Mouse (Mus musculus): ENCODE data around the gene Nans. TPM values are rescaled to one million over a fixed set of nuclear protein-coding genes. Genes with fewer than 3 reads are reported as not detected.

Gene Nans
- polyA plus RNA-seq, 1 experiment, result 103 TPM

- no peaks in the 10 kb centered on the region for H3K27me3 ChIP-seq (ENCODE audit: control insufficient read depth, insufficient read depth, low read length, poor library complexity, severe bottlenecking)
- H3K9ac ChIP-seq (ENCODE audit: low read depth, poor library complexity, severe bottlenecking), result no peak overlapping the region
- no peak overlapping the region for H3K27ac ChIP-seq (ENCODE audit: insufficient read depth, low read length)
- TF ChIP-seq CTCF (IDR thresholded peaks at IDR 0.05; ENCODE audit: low read depth, low read length) (peak; percentile 59), POLR2A (IDR thresholded peaks at IDR 0.05; ENCODE audit: insufficient read depth, low read length) (no peak), EP300 (IDR thresholded peaks at IDR 0.05; ENCODE audit: insufficient read depth, low read depth, low read length) (no peak)
- no peak overlapping the region for H3K4me3 ChIP-seq (ENCODE audit: low read depth, low read length)
- H3K9me3 ChIP-seq (replicated peaks; ENCODE audit: control insufficient read depth, insufficient read depth, low read length, poor library complexity, severe bottlenecking), result no peaks in the 10 kb centered on the region
- H3K36me3 ChIP-seq (ENCODE audit: control insufficient read depth, insufficient read depth, low read length, poor library complexity, severe bottlenecking), result peaks cover 91% of the 10 kb centered on the region
- peaks cover under 1% of the 10 kb centered on the region for H3K4me1 ChIP-seq (ENCODE audit: control insufficient read depth, insufficient read depth, low read length)
Measured at GRCm38 (mm10) chr4:46463130-46463830, 25.8 kb upstream of the Nans start.

- Histone ChIP-seq H3K36me3 (ENCODE audit: control insufficient read depth, insufficient read depth, low read length, poor library complexity, severe bottlenecking) (peaks cover 97% of the 10 kb centered on the region), H3K27me3 (ENCODE audit: control insufficient read depth, insufficient read depth, low read length, poor library complexity, severe bottlenecking) (no peaks in the 10 kb centered on the region), H3K9me3 (replicated peaks; ENCODE audit: control insufficient read depth, insufficient read depth, low read length, poor library complexity, severe bottlenecking) (no peaks in the 10 kb centered on the region), H3K4me1 (ENCODE audit: control insufficient read depth, insufficient read depth, low read length) (no peaks in the 10 kb centered on the region), H3K9ac (ENCODE audit: low read depth, poor library complexity, severe bottlenecking) (no peak overlapping the region), H3K4me3 (ENCODE audit: low read depth, low read length) (no peak overlapping the region), H3K27ac (ENCODE audit: insufficient read depth, low read length) (no peak overlapping the region)
- TF ChIP-seq POLR2A (IDR thresholded peaks at IDR 0.05; ENCODE audit: insufficient read depth, low read length) (no peak), CTCF (IDR thresholded peaks at IDR 0.05; ENCODE audit: low read depth, low read length) (no peak), EP300 (IDR thresholded peaks at IDR 0.05; ENCODE audit: insufficient read depth, low read depth, low read length) (no peak)
Measured at GRCm38 (mm10) chr4:46465740-46466139, 23.3 kb upstream of the Nans start.

GRCm38 (mm10) chr4:46475101-46475500 lies 13.9 kb upstream of the Nans start:
- no peaks in the 10 kb centered on the region for H3K9me3 ChIP-seq (replicated peaks; ENCODE audit: control insufficient read depth, insufficient read depth, low read length, poor library complexity, severe bottlenecking)
- H3K4me3 ChIP-seq (ENCODE audit: low read depth, low read length), result no peak overlapping the region
- H3K4me1 ChIP-seq (ENCODE audit: control insufficient read depth, insufficient read depth, low read length), result peaks cover 5% of the 10 kb centered on the region
- H3K27ac ChIP-seq (ENCODE audit: insufficient read depth, low read length), result peak overlapping the region; percentile 35
- H3K9ac ChIP-seq (ENCODE audit: low read depth, poor library complexity, severe bottlenecking), result no peak overlapping the region
- TF ChIP-seq CTCF (IDR thresholded peaks at IDR 0.05; ENCODE audit: low read depth, low read length) (no peak), POLR2A (IDR thresholded peaks at IDR 0.05; ENCODE audit: insufficient read depth, low read length) (no peak), EP300 (IDR thresholded peaks at IDR 0.05; ENCODE audit: insufficient read depth, low read depth, low read length) (no peak)
- H3K27me3 ChIP-seq (ENCODE audit: control insufficient read depth, insufficient read depth, low read length, poor library complexity, severe bottlenecking), result no peaks in the 10 kb centered on the region
- H3K36me3 ChIP-seq (ENCODE audit: control insufficient read depth, insufficient read depth, low read length, poor library complexity, severe bottlenecking), result peaks cover 41% of the 10 kb centered on the region

DNA sequence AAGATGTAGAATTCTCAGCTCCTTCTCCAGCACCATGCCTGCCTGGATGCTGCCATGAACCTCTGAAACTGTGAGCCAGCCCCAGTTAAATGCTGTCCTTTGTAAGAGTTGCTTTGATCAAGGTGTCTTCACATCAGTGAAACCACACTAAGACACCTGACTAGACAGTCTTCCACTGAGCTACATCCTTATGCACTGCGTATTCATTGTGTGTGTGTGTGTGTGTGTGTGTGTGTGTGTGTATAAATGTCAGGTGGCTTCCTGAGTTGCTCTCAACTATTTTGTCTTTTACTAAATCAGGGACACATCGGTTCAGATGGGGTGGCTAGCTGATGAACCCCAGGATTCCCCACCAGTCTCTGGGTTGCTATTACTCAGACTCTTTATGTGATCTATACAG lies 10.0 kb upstream of the Nans start:
- peaks cover 6% of the 10 kb centered on the region for H3K36me3 ChIP-seq (ENCODE audit: control insufficient read depth, insufficient read depth, low read length, poor library complexity, severe bottlenecking)

DNA sequence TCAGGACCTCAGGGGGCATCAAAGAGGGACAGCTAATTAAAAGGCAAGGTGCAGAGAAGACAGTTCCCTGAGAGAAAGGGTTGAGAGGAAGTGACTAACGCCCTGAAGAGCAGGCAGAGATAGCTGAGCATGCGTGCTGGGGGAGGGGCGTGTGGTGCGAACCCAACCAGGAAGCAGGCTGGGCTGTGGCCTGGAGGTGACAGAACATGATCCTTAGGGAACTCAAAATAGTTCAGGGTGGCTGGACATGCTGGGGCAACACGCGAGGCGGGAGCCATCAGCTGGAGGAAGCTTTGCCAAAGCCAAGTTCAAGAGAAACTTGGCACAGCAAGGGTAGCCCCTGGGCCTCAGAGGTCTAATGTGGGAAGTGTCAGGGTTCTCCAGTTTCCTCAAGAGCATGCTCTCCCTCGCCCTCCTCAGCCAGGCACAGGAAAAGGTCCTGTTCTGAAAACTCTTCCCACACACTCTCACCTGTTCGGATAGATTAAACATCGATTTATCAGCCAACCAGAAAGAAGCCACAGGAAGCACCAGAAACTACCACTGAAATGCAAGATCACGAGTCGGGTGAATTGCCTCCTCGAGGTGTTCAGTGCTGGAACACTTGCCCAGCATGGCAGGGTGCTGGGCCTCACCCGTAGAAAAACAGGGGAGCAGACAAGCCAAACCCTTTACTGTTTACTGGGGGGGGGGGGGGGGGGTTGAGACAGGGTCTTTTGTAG lies 3.2 kb upstream of the Nans start:
- TF ChIP-seq EP300 (IDR thresholded peaks at IDR 0.05; ENCODE audit: insufficient read depth, low read depth, low read length) (peak; percentile 42; the same call in 1 of the 2 replicates), POLR2A (IDR thresholded peaks at IDR 0.05; ENCODE audit: insufficient read depth, low read length) (no peak)

More for the DNA sequence above, 10.0 kb upstream of the Nans start:
- H3K4me1 ChIP-seq (ENCODE audit: control insufficient read depth, insufficient read depth, low read length), result peaks cover 5% of the 10 kb centered on the region
- no peaks in the 10 kb centered on the region for H3K27me3 ChIP-seq (ENCODE audit: control insufficient read depth, insufficient read depth, low read length, poor library complexity, severe bottlenecking)
- no peaks in the 10 kb centered on the region for H3K9me3 ChIP-seq (replicated peaks; ENCODE audit: control insufficient read depth, insufficient read depth, low read length, poor library complexity, severe bottlenecking)
- TF ChIP-seq POLR2A (IDR thresholded peaks at IDR 0.05; ENCODE audit: insufficient read depth, low read length) (no peak), CTCF (IDR thresholded peaks at IDR 0.05; ENCODE audit: low read depth, low read length) (no peak), EP300 (IDR thresholded peaks at IDR 0.05; ENCODE audit: insufficient read depth, low read depth, low read length) (no peak)
- H3K4me3 ChIP-seq (ENCODE audit: low read depth, low read length), result no peak overlapping the region
- H3K9ac ChIP-seq (ENCODE audit: low read depth, poor library complexity, severe bottlenecking), result no peak overlapping the region
- no peak overlapping the region for H3K27ac ChIP-seq (ENCODE audit: insufficient read depth, low read length)

GRCm38 (mm10) chr4:46487348-46487747 lies 1.7 kb upstream of the Nans start:
- Histone ChIP-seq H3K36me3 (ENCODE audit: control insufficient read depth, insufficient read depth, low read length, poor library complexity, severe bottlenecking) (no peaks in the 10 kb centered on the region), H3K9me3 (replicated peaks; ENCODE audit: control insufficient read depth, insufficient read depth, low read length, poor library complexity, severe bottlenecking) (no peaks in the 10 kb centered on the region), H3K27me3 (ENCODE audit: control insufficient read depth, insufficient read depth, low read length, poor library complexity, severe bottlenecking) (no peaks in the 10 kb centered on the region), H3K27ac (ENCODE audit: insufficient read depth, low read length) (no peak overlapping the region), H3K4me3 (ENCODE audit: low read depth, low read length) (no peak overlapping the region), H3K4me1 (ENCODE audit: control insufficient read depth, insufficient read depth, low read length) (peaks cover 2% of the 10 kb centered on the region), H3K9ac (ENCODE audit: low read depth, poor library complexity, severe bottlenecking) (no peak overlapping the region)
- TF ChIP-seq POLR2A (IDR thresholded peaks at IDR 0.05; ENCODE audit: insufficient read depth, low read length), result no peak
- TF ChIP-seq CTCF (IDR thresholded peaks at IDR 0.05; ENCODE audit: low read depth, low read length), result no peak

More for the DNA sequence above, 3.2 kb upstream of the Nans start:
- H3K36me3 ChIP-seq (ENCODE audit: control insufficient read depth, insufficient read depth, low read length, poor library complexity, severe bottlenecking), result no peaks in the 10 kb centered on the region
- H3K27ac ChIP-seq (ENCODE audit: insufficient read depth, low read length), result peak overlapping the region; percentile 35; the same call in 1 of the 2 replicates
- no peak overlapping the region for H3K9ac ChIP-seq (ENCODE audit: low read depth, poor library complexity, severe bottlenecking)
- no peaks in the 10 kb centered on the region for H3K27me3 ChIP-seq (ENCODE audit: control insufficient read depth, insufficient read depth, low read length, poor library complexity, severe bottlenecking)
- peaks cover 2% of the 10 kb centered on the region for H3K4me1 ChIP-seq (ENCODE audit: control insufficient read depth, insufficient read depth, low read length)
- no peaks in the 10 kb centered on the region for H3K9me3 ChIP-seq (replicated peaks; ENCODE audit: control insufficient read depth, insufficient read depth, low read length, poor library complexity, severe bottlenecking)
- peak overlapping the region; percentile 5; the same call in 1 of the 2 replicates for H3K4me3 ChIP-seq (ENCODE audit: low read depth, low read length)

Data from ES-Bruce4 (cell line).